Mouse (Mus musculus): ENCODE data around the gene Mthfs. TPM values are rescaled to one million over a fixed set of nuclear protein-coding genes. Genes with fewer than 3 reads are reported as not detected.
"Not testable (repeated sequence)": the region's sequence is repeated elsewhere in the genome, so short reads cannot be mapped to it uniquely, and the experiment has no call there.

The Mthfs gene
- polyA plus RNA-seq, 1 experiment from 2014 or later, result 24.2 TPM

DNA sequence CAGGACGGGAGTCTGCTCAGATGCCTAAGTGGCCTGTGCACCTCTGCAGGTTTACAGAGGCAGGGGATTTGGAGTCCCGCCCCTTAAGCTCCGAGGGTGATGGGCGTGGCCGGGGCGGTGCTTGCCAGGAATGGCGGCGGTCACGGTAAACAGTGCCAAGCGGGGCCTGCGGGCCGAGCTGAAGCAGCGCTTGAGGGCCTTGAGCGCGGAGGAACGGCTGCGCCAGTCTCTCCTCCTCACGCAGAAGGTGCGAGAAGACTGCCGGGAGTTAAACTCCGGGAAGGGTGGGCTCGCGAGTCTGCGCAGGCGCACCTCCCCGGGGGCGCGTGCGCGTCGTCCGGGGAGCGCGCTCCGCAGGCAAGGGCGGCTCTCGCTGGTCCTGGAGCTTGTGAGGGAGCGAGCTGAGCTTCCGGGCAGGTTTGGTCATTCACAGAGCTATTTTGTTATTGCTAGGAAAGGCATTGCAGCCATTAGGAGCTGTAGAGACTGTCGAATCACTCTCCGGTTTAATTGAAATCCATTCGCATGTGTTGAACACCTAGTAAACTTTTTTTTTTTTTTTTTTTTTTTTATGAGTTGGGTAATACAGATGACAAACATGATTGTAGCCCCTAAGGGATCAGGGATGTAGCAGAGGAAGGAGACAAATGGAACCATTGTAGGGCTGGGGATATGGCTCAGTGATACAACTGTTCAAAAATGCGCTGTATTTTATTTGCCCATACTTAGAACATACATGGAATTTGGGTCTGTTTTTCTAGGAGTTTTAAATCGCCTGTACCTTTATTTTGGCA is 786 bp downstream of the Mthfs start:
- not testable (repeated sequence) for H3K27me3 ChIP-seq; H3K9me3 ChIP-seq; H3K36me3 ChIP-seq; H3K4me1 ChIP-seq (replicated peaks); H3K9ac ChIP-seq (replicated peaks)
- 6% methylated on average over 17 of the region's 44 CpGs for WGBS
- Histone ChIP-seq H3K27ac (peak overlapping the region; percentile 86), H3K4me2 (peak overlapping the region; percentile 42), H3K4me3 (replicated peaks) (peak overlapping the region; percentile 31)
- ATAC-seq (ENCODE audit: insufficient number of reproducible peaks, insufficient read depth, low FRiP score, low TSS enrichment, low read depth), result peak; percentile 95

DNA sequence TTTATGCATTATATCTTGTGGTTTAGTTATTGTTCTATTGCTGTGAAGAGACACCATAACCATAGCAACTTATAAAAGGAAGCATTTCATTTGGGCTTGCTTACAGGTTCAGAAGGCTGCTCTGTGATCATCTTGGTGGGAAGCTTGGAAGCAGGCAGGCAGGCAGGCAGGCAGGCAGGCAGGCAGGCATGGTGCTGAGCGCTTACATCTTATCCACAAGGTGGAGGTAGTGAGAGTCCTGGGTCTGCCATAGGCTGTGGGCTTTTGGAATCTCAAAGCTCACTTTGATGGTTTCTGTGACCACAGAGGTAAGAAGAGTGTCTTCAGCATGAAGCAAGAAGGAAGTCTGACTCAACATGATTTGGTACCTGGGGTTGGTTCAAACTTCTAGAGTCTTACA is 2.0 kb downstream of the Mthfs start:
- not testable (repeated sequence) for H3K9me3 ChIP-seq; H3K4me3 ChIP-seq (replicated peaks); H3K4me2 ChIP-seq; H3K27ac ChIP-seq; H3K27me3 ChIP-seq; H3K4me1 ChIP-seq (replicated peaks); H3K9ac ChIP-seq (replicated peaks); H3K36me3 ChIP-seq; ATAC-seq (ENCODE audit: insufficient number of reproducible peaks, insufficient read depth, low FRiP score, low TSS enrichment, low read depth)
- WGBS, result 41% methylated on average over 1 of the region's 1 CpGs

DNA sequence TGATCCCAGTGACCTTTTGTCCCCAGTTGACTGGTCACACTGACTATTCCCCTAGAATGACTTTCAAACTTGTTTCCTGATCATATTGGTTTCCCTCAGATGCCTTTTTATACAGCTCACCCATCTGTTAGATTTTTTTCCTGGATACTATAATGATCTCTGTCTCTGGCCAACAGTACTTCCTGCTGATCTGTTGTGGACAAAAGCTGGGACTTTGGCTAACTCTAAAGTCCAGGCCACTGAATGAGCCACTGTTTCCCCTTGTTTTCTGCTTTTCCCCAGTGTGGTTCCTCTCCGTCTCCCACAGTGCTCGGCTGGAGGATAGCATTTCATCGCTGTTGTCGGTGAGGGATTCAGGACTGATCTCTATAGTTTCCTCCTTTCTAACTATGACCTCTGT is 7.7 kb downstream of the Mthfs start:
- not testable (repeated sequence) for H3K4me3 ChIP-seq (replicated peaks); H3K9ac ChIP-seq (replicated peaks); H3K4me1 ChIP-seq (replicated peaks); ATAC-seq (ENCODE audit: insufficient number of reproducible peaks, insufficient read depth, low FRiP score, low TSS enrichment, low read depth); H3K36me3 ChIP-seq; H3K27me3 ChIP-seq; H3K9me3 ChIP-seq; H3K27ac ChIP-seq; H3K4me2 ChIP-seq
- WGBS, result 92% methylated on average over 4 of the region's 4 CpGs

DNA sequence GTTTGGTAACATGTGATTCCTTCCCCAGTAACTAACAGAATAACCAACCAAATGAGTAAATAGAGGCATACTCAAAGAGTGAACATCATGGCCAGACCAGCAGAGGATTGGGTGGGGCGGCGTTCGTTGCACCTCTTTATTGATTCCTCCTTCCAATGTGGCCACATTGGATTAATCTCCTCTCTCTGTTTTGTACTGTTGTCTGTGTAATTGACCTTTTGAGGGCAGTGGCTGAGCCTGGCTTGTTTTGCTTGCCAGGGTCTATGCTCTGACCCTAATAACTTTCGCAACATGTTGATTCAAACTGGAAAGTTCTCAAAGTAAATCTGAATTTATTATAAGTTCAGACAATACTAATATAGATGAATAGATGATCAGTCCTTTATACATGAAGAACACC is 9.2 kb downstream of the Mthfs start:
- WGBS, result 100% methylated on average over 3 of the region's 4 CpGs
- H3K4me2 ChIP-seq; H3K4me3 ChIP-seq (replicated peaks); ATAC-seq (ENCODE audit: insufficient number of reproducible peaks, insufficient read depth, low FRiP score, low TSS enrichment, low read depth); H3K36me3 ChIP-seq; H3K27me3 ChIP-seq; H3K9me3 ChIP-seq; H3K4me1 ChIP-seq (replicated peaks); H3K27ac ChIP-seq; H3K9ac ChIP-seq (replicated peaks): not testable (repeated sequence)

DNA sequence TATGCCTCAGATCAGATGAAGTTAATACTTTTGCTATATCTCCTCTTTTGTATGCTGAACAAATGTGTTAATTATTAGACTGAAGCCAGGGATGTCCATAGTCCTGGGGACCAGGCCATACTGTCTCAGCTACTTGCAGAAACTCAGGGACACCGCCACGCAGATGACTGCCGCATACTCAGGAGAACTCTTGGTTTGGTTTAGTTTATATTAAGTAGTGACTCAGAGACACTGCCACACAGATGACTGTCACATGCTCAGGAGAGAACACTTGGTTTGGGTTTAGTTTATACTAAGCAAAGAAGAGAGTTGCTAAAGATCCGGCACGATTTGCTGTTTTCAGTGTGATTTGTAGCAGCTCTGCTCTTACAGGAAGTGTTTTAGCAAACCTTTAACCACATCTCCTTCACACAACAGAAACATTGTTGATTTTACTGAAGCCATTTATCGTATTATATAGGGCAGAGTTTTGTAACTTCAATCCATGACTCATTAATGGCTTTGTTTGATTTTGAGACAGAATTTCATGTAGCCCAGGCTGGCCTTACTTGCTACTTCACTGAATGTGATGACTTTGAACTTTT is 10.3 kb downstream of the Mthfs start:
- H3K36me3 ChIP-seq; H3K4me3 ChIP-seq (replicated peaks); H3K27ac ChIP-seq; H3K27me3 ChIP-seq; H3K4me1 ChIP-seq (replicated peaks); H3K9me3 ChIP-seq; ATAC-seq (ENCODE audit: insufficient number of reproducible peaks, insufficient read depth, low FRiP score, low TSS enrichment, low read depth); H3K9ac ChIP-seq (replicated peaks); H3K4me2 ChIP-seq: not testable (repeated sequence)
- WGBS, result 89% methylated on average over 6 of the region's 6 CpGs

DNA sequence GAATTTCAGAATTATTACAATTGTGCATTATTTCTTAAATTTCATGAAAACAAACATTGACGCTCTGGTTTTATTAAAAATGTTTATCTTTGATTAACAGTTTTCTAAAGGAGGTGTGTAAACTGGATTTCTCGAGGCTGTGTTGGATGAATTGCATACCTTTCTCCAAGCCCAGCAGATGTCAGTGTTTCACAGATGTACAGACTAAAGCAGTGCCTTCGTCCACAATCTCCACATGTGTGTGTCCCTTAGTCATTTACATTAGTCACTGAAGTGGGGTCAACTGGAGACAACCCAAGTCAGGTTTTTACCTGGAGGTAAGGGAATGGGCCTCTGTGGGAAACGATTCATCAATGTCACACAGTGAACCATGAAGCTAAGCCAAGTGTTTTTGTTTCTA is 15.6 kb downstream of the Mthfs start:
- Histone ChIP-seq H3K4me3 (replicated peaks) (no peak overlapping the region), H3K36me3 (no peaks in the 10 kb centered on the region), H3K9me3 (no peaks in the 10 kb centered on the region), H3K27me3 (no peaks in the 10 kb centered on the region), H3K4me2 (no peak overlapping the region), H3K4me1 (replicated peaks) (no peaks in the 10 kb centered on the region), H3K27ac (no peak overlapping the region), H3K9ac (replicated peaks) (no peak overlapping the region)
- 57% methylated on average over 4 of the region's 4 CpGs for WGBS
- no peak for ATAC-seq (ENCODE audit: insufficient number of reproducible peaks, insufficient read depth, low FRiP score, low TSS enrichment, low read depth)

DNA sequence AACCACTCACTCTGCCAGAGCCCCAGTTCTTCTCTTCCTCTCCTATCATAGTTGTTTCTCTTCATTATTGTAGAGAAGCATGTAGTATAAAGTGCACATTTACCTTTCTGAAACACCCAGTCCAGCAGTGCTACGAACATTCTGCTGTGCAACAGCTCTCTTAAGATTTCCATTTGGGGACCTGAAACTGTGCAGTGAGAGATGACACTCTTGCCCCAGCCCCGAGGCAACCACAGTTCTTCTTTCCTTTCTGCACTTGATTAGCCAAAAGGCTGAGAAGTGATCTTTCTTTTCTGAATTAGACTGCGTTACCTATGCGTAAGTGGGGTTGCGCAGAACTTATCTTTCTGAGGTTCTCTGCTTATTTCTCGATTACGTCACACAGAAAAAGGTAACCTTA is 17.6 kb downstream of the Mthfs start:
- Histone ChIP-seq H3K9ac (replicated peaks) (no peak overlapping the region), H3K27me3 (no peaks in the 10 kb centered on the region), H3K9me3 (no peaks in the 10 kb centered on the region), H3K27ac (no peak overlapping the region), H3K4me1 (replicated peaks) (no peaks in the 10 kb centered on the region), H3K4me2 (no peak overlapping the region), H3K4me3 (replicated peaks) (no peak overlapping the region), H3K36me3 (no peaks in the 10 kb centered on the region)
- ATAC-seq (ENCODE audit: insufficient number of reproducible peaks, insufficient read depth, low FRiP score, low TSS enrichment, low read depth), result no peak
- WGBS, result 87% methylated on average over 7 of the region's 7 CpGs

DNA sequence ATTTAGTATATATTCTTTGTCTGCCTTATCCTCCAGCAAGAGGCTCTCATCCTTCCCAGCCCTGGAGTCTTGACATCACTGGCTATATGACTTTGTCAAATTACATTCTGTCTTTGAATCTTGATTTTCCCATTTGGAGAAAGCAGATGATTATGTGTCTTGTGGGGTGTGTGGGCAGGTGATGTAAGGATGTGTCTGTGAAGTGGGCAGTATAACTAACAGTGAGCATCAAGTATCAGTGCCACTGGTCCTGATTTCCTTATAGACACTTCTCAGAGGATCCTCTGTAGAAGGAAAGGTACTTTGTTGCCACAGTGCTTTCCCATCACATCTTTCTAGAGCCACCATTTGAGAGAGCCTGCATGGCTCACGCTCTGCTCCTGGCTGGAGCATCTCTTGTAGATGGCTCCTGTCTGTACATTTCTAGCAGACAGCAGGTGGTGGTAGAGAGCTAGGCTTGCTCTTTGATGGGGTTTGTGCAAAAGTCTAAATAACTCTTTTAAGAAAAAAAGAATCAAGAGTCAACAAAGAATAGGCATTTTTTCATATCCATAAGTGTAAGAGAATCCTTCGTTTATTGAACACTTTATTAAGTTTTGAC is 20.5 kb downstream of the Mthfs start:
- not testable (repeated sequence) for H3K27me3 ChIP-seq; H3K4me2 ChIP-seq; H3K4me1 ChIP-seq (replicated peaks); H3K9ac ChIP-seq (replicated peaks); H3K4me3 ChIP-seq (replicated peaks); ATAC-seq (ENCODE audit: insufficient number of reproducible peaks, insufficient read depth, low FRiP score, low TSS enrichment, low read depth); H3K36me3 ChIP-seq; H3K27ac ChIP-seq; H3K9me3 ChIP-seq
- WGBS, result 51% methylated on average over 2 of the region's 2 CpGs

DNA sequence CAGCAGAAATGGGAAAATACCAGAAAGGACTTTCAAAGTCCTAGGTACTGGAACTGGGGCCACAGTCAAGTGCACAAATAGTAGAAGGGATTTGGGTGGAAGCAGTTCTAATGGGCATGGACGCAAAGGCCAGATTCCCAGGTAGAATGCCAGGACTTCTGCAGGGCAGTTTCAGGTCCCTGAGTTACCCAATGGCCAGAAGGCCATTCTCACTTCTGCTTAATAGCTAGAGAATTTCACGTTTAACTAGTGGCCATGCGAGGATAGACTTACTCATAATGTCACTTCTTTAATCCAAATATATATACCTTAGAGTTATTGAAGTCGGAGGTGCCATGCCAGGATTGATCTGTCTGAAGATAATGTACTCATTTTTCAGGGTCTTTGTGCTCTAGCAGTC is 26.7 kb downstream of the Mthfs start:
- H3K9ac ChIP-seq (replicated peaks); H3K36me3 ChIP-seq; ATAC-seq (ENCODE audit: insufficient number of reproducible peaks, insufficient read depth, low FRiP score, low TSS enrichment, low read depth); H3K4me1 ChIP-seq (replicated peaks); H3K9me3 ChIP-seq; H3K27me3 ChIP-seq; H3K4me3 ChIP-seq (replicated peaks); H3K4me2 ChIP-seq; H3K27ac ChIP-seq: not testable (repeated sequence)
- WGBS, result 84% methylated on average over 4 of the region's 4 CpGs

DNA sequence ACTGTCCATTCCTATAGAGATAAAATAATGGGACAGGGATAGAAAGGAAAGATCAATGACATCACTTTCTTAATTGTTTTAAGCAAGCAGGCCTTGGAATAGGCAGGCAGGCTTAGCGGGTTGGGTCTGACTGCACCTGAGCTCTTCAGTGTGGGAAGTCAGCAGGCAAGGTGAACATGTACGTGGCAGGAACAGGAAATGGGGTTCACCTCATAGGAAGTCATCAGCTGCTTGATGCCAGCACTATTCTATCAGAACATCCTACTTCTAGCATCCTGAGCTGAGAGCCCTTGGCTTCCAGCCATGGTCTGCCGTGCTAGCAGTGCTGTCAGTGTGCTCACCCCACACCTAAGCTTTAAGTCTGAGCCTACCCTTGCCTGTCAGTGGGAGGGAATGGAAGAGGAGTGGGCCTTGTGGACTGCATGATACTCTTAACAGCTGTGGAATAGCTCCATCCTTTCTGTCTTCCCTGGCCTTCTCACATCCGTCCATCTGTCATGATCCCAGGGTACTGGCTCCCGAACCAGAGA is 28.6 kb downstream of the Mthfs start:
- ATAC-seq (ENCODE audit: insufficient number of reproducible peaks, insufficient read depth, low FRiP score, low TSS enrichment, low read depth); H3K27ac ChIP-seq; H3K4me2 ChIP-seq; H3K9me3 ChIP-seq; H3K4me3 ChIP-seq (replicated peaks); H3K9ac ChIP-seq (replicated peaks); H3K27me3 ChIP-seq; H3K4me1 ChIP-seq (replicated peaks); H3K36me3 ChIP-seq: not testable (repeated sequence)
- 87% methylated on average over 4 of the region's 5 CpGs for WGBS

DNA sequence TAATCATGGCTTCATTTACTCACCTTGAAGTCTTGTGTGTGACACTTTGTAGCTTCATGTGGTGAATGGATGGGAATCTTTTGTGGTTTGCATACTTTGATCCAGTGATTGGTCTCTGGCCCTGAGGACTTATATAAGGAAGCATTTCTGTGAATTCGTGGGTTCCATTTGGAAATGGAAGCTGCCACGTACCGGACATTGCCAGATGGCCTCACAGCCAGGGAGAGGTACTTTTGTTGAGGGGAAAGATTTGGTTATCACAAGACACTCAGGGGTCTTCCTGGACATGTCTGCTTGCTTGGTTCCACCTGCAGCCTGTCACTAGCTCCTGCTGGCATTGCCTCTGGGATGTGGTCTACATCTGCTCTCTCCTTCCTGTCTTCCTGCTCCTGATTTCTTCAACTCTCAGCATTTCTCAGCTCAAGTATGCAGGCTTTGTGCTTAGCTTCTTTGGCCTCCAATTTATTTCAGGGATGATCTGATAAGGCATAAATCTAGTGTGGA is 30.1 kb downstream of the Mthfs start:
- not testable (repeated sequence) for H3K36me3 ChIP-seq; ATAC-seq (ENCODE audit: insufficient number of reproducible peaks, insufficient read depth, low FRiP score, low TSS enrichment, low read depth); H3K4me1 ChIP-seq (replicated peaks); H3K4me3 ChIP-seq (replicated peaks); H3K9me3 ChIP-seq; H3K9ac ChIP-seq (replicated peaks); H3K27ac ChIP-seq; H3K4me2 ChIP-seq; H3K27me3 ChIP-seq
- WGBS, result 87% methylated on average over 3 of the region's 3 CpGs
